Mouse (Mus musculus): ENCODE measurements around the gene Hdgfl3.

Hdgfl3 gene

DNA sequence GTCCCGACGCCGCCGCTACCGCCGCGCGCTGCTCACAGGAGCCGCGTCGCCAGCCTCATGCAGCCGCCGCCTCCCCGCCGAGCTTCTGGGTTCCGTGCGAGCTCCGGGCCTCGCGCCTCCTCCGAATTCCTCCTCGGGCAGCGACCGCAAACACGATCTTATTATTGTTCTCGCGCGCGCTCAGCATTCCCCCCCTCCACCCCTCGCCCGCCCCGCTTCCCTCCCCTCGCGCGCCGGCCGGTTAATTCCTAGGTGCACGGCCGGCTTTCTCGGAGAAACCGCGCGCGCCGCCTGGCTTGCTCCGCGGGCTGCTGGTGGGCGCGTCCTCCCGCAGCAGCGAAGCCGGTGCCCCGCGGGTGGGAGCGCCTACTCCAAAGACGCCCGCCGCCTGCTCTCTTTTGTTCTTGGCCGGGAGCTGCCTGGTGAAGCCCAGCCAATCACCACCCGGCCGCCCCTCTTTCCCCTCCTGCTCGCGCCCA is at the start of gene Hdgfl3:
Gene Hdgfl3, minus strand, starts transcription at position 207 of the 479 bp plus-strand sequence.
- peak; percentile 79 for DNase-seq (ENCODE audit: low spot score)

DNA sequence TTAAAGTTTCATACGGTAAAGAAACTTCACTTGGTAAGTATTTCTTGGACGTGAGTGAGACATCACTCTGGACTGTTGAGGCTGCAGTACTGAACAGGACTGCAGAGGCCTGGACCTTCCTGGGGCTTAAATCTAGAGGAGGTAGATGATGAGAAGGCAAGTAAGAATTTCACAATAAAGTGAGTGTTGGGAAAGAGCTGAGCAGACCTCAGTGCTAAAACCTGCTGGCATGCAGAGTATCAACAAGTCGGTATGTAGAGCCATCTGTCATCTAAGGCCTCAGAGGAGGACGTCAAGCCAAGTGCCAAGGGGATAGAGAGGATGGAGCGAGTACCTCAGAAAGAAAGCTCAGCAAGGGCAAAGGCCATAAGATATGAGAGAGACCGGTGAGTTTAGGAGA is 49.4 kb upstream of the Hdgfl3 start:
- DNase-seq (ENCODE audit: low spot score): no peak

DNA sequence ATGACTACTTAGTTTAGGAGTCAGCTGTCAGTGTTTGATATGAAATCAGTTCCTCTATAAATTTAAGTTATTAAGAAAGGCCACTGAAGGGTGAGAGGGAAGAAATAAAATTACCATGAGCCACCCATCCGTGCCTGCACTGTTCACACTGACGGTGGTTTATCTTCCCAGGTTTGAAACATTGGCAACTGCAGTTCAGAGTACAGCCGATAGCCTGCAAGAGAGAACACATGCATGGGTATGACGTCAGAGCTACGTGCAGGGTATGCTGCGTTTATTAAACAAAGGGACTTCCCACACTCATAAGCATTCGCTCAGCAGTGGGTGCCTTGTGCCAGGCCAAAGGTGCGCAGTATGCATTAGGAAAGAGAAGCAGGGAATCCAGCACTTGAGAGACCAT is 44.0 kb upstream of the Hdgfl3 start:
- no peak for DNase-seq (ENCODE audit: low spot score)

DNA sequence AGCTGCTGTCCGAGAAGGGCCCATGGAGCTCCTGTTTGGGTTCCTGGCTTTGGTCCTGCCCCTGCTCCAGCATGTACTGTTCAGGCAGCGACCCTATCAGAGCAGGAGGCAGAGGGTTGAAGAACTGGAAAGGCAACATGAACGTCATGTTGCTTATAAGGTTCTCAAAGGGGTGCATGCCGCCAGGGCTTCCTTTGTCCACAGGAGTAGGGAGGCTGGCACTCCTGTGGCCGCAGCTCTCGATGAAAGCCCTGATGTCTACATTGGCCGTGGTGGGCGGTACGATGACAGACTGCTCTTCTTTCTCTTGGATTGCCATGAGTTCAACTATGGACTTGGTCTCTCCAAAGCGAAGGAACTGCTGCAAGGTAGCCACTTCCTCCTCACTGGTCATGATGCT is 40.3 kb upstream of the Hdgfl3 start:
- DNase-seq (ENCODE audit: low spot score): no peak

DNA sequence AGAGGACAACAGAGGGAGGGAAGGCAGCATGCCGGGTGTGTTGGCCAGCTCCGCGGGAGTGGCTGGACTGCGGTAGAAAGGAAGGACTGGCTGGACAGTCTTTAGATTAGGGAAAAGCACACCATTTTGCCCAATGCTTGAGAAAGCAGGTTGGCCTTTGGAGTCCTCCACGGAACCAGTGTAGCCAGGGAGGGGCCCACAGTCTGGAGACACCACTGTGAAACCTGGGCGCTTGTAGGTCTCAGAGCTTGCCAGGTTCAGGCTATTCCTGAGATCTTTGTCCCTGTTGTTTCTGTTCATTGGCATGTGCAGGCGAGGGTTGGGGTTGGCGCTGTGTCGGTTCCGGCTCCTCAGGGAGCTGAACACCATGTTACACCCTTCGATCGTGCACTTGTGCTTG is 39.7 kb upstream of the Hdgfl3 start:
- DNase-seq (ENCODE audit: low spot score): no peak

DNA sequence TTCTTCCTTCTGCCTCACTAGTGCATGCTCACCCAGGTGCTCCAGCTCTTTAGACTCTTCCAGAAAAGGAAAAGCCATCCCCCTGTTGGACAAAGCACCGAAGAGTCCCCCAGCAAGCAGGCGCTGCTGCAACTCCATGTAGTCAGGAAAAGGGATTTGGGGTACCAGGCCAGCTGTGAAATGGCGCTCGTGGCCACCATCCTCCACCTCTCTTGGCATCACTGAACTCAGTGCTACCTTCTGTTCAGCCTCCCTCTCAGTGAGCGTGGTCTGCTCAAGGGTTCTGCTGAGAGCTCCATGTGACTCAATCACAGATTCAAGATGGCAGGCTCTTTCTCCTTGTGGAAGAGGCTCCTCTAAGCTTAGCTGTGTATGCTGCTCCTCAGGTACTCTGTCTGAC is 39.1 kb upstream of the Hdgfl3 start:
- DNase-seq (ENCODE audit: low spot score): no peak

DNA sequence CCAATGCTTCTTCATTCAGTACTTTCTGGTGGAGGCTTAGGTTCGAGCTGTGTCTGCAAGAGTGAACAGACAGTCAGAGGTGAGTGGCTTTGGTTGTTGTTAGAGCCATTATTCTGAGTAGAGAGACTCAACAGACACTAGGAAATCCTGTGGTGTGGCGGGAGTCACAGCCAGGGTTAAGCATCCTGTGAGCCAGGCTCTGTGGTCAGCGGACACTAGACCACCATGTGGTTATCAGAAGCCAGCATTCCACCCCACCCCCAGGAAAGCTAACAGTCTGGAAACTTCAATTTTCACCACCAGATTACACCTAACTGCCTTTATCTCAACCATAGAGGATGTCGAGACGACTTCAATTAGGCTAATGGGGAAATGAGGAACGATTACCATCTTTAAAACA is 34.7 kb upstream of the Hdgfl3 start:
- DNase-seq (ENCODE audit: low spot score): no peak

GRCm38 (mm10) chr7:81968451-81968850 is 34.2 kb upstream of the Hdgfl3 start:
- DNase-seq (ENCODE audit: low spot score): no peak

GRCm38 (mm10) chr7:81966195-81966594 is 31.9 kb upstream of the Hdgfl3 start:
- no peak for DNase-seq (ENCODE audit: low spot score)

DNA sequence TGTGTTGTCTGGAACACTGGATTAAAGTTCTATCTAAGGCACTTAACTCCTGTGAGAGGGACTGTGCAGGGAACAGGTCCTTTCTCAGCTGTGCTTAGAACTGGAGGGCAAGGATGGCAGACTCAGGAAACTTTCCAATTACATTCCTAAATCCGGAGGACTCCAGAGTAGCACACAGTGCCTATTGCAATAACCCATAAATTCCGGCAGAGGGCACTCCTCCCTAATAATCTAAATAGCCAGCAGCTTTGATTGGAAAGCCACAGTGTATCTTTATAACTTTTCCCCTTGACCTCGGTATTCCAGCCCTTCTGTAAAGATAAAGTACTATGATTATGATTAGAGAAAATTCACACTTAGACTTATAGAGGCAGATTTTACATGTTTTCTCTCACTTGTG is 25.4 kb upstream of the Hdgfl3 start:
- no peak for DNase-seq (ENCODE audit: low spot score)

DNA sequence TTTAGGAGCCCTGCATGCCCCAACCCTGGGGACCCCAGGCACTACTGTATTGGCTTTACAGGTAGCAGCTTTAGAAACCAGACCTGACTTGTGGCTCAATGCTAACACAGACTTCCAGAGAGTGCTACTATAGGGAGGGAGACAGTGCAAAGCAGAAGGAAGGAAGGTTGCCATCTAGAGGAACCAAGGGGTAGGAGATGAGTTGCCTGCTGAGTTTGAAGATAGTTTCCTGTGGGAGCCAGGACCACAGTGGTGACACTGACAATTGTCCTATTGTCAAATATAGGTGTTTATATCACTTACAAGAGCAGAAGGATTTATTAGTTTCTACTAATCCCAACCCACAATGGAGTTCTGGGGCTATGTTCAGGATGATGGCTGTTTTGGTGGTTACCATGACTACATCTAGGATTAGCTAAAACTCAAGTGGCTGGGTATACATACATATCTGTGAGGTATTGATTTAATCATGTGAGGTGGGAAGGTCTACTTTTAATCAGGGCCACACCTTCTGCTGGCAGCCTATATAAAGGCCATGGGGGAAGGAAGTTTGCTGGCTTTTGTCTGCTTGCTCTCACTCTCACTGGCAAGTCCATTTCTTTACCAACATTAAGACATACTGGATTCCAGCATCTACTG is 20.1 kb upstream of the Hdgfl3 start:
- no peak for DNase-seq (ENCODE audit: low spot score)

DNA sequence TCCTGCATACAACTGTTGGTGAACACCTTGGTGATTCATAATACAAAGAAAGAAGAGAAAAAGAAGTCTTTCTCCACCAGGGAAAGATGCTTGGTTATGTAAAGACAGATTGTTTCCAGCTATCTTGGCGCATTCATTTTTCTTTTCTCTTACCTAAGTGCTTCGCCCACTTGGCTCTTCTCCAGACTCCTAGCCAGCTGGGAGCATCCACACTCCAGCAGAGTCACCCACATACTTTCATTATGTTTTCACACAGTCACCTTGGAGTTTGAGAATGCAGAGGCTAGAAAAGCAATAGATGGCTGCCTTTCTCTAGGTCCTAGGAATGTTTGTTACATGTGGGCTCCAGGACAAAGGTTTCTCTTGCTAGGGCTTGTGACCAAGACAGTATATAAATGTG is 16.2 kb upstream of the Hdgfl3 start:
- no peak for DNase-seq (ENCODE audit: low spot score)

DNA sequence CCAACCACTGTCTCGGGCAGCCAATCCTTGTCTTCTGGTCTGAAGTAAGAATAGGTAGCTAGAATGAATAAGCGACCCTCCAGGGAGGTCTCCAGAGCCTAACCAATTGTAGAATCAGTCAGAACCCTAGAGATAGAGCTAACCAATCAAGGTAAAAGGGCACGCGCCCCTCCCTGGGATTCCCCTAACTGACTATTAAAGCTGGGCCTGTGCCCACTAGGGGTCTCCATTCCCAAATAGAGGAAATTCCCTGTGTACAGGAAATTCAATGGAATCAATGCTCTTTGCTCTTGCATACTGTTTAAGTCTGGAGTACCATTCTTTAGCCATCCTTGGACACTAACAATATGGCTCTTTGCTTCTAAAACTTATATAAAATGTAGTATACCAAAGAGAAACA is 11.1 kb upstream of the Hdgfl3 start:
- DNase-seq (ENCODE audit: low spot score): no peak

DNA sequence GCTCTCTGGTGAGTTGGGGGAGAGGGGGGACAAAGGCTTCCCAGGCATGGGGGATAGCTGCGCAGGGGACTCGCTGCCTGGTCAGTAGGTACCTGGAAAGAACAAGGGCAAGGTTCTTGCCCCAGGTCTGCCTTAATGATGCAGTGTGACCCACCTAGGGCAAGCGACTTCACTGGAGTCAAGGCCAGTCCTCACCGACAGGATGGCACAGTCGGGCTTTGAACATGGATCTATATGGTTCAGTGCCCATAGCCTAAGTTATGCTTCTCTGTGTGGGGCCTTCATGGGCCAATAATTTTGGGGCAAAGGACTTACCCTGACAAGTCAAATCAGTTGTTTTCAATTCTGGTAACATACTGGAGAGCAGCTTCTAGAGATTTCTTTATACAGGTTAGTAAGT is 533 bp upstream of the Hdgfl3 start:
- DNase-seq (ENCODE audit: low spot score): no peak

GRCm38 (mm10) chr7:81933601-81934266 is 539 bp downstream of the Hdgfl3 start:
- peak; percentile 62 for DNase-seq (ENCODE audit: low spot score)

DNA sequence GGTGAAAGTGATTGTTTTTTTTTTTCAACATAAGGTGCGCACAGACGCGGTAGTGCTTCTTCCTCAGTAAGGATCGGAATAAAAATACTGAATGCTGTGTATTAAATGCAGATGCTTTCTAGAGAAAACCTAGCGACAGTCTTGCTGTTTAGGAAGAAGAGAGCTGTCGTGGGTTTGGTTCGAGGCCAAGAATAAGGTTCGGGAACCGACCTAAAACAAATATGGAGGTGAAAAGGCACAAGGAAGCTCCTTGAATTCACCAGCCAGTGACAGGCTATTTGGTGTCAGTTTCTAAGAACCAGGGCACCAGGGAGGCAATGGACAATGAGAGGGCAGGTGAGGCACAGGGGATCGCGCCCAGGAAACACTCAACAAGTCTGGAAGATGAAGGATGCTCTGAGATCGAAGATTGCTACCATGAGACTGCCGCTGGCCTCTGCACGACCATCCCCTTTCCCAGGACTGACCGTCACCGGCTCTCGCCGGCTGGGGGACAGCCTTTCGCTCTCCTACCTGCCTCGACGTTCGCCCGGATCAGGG is 1.1 kb downstream of the Hdgfl3 start:
- DNase-seq (ENCODE audit: low spot score): no peak

GRCm38 (mm10) chr7:81932521-81933045 is 1.7 kb downstream of the Hdgfl3 start:
- DNase-seq (ENCODE audit: low spot score): no peak

DNA sequence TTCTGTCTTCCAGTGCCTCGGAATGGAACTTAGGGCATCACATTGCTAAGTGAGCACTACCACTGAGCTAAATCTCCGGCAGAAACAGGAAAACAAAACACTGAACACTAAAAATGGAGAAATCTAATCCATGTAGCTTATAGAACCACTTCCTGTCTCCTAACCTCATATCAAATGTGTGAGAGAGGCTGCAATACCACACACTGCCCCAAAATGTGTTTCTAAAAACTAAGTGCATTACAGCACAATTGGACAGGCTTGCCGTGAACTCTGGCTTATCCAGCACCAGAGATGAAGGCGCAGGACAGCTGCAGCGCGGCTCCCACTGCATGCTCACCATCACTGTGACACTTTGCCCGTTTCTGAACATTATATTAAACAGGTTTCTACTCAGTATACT is 5.3 kb downstream of the Hdgfl3 start:
- no peak for DNase-seq (ENCODE audit: low spot score)

- no peak for DNase-seq (ENCODE audit: low spot score)
Observed at GRCm38 (mm10) chr7:81921379-81921952, 12.8 kb downstream of the Hdgfl3 start.

- DNase-seq (ENCODE audit: low spot score): no peak
Observed at GRCm38 (mm10) chr7:81920314-81920713, 14.0 kb downstream of the Hdgfl3 start.

GRCm38 (mm10) chr7:81918316-81918715 is 16.0 kb downstream of the Hdgfl3 start:
- no peak for DNase-seq (ENCODE audit: low spot score)

DNA sequence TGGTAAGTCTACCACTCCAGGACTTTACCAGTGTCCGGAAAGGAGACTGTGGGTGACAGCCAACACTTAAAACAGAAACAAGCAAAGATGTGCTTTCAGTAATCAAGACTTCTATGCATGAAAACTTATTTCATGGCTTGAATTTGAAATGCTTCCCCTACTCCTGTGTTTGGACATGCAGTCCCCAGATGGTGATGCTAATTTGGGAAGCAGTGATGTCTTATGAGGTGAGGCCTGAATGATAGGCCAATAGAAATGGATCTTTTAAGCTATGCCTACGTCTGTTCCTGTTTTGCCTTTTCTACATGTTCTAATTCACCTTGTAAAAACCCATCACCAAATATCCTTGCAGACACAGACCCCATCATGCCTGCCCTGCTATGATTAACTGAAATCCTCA is 29.3 kb downstream of the Hdgfl3 start:
- DNase-seq (ENCODE audit: low spot score): no peak

GRCm38 (mm10) chr7:81904094-81904493 is 30.2 kb downstream of the Hdgfl3 start:
- DNase-seq (ENCODE audit: low spot score): no peak

Data from urinary bladder, postnatal 14 days (tissue).